Mouse (Mus musculus) forebrain, embryonic 10.5 days (tissue): ENCODE measurements around the gene Plekhg3. TPM values are rescaled to one million over a fixed set of nuclear protein-coding genes. Genes with fewer than 3 reads are reported as not detected.

Experiments used
- DNase-seq: peaks from one replicate; pipeline ENCODE4 v3.0.0-alpha.2; 2017; ENCODE audit warnings: low spot score; ENCODE audit errors: extremely low spot score
- H3K27ac ChIP-seq: fragments of 300-500 bp; sonication (generic); 2 replicates; pipeline ENCODE4 v1.5.1; 2016; ENCODE audit warnings: mild to moderate bottlenecking
- H3K27me3 ChIP-seq: fragments of 300-500 bp; sonication (generic); 2 replicates; pipeline ENCODE4 v1.6.1; 2016; ENCODE audit warnings: mild to moderate bottlenecking; ENCODE audit not compliant: poor library complexity, severe bottlenecking
- H3K36me3 ChIP-seq: fragments of 300-500 bp; sonication (generic); replicated peaks from 2 replicates; pipeline ENCODE4 v1.6.1; 2016; ENCODE audit warnings: mild to moderate bottlenecking, moderate library complexity
- H3K4me1 ChIP-seq: fragments of 300-500 bp; sonication (generic); 2 replicates; pipeline ENCODE4 v1.6.1; 2016
- H3K4me3 ChIP-seq: fragments of 300-500 bp; sonication (generic); 2 replicates; pipeline ENCODE4 v1.5.1; 2016; ENCODE audit warnings: mild to moderate bottlenecking, moderate library complexity
- H3K9me3 ChIP-seq: fragments of 300-500 bp; sonication (generic); 2 replicates; pipeline ENCODE4 v1.6.1; 2016; ENCODE audit warnings: mild to moderate bottlenecking, moderate library complexity
- WGBS: fragments of 180-500 bp; shearing (Covaris S2); methylation state at CpG from one replicate; pipeline ENCODE4 v1.1.7; 2016; 5-methylcytosine and 5-hydroxymethylcytosine counted together
- polyA plus RNA-seq: library from polyadenylated mRNA; unstranded; fragments of >200 nt; fragmentation: Nextera tagmentation; extraction: Ambion mirVana; gene quantifications from 2 replicates; pipeline ENCODE4 v1.2.1, GENCODE M21; 2016

Plekhg3 gene
- polyA plus RNA-seq, 1 experiment from 2014 or later = 2.4 TPM

- no peak overlapping the region for H3K27ac ChIP-seq
- no peaks in the 10 kb centered on the region for H3K9me3 ChIP-seq
- 85% methylated on average over 2 of the region's 2 CpGs for WGBS
- no peak for DNase-seq
- H3K36me3 ChIP-seq = no peaks in the 10 kb centered on the region
- H3K4me3 ChIP-seq = no peak overlapping the region
- peaks cover 25% of the 10 kb centered on the region for H3K4me1 ChIP-seq
- H3K27me3 ChIP-seq = peaks cover 27% of the 10 kb centered on the region; the same call in 1 of the 2 replicates
Observed at GRCm38 (mm10) chr12:76595830-76596229, 65.1 kb downstream of the Plekhg3 start.

- peak; percentile 71 for DNase-seq
- H3K4me1 ChIP-seq = peaks cover 25% of the 10 kb centered on the region
- 57% methylated on average over 15 of the region's 15 CpGs for WGBS
- no peak overlapping the region; the same call in 1 of the 2 replicates for H3K27ac ChIP-seq
- H3K9me3 ChIP-seq = no peaks in the 10 kb centered on the region
- peaks cover 27% of the 10 kb centered on the region; the same call in 1 of the 2 replicates for H3K27me3 ChIP-seq
- H3K4me3 ChIP-seq = no peak overlapping the region
- no peaks in the 10 kb centered on the region for H3K36me3 ChIP-seq
Observed at GRCm38 (mm10) chr12:76596292-76597023, 65.8 kb downstream of the Plekhg3 start.

DNA sequence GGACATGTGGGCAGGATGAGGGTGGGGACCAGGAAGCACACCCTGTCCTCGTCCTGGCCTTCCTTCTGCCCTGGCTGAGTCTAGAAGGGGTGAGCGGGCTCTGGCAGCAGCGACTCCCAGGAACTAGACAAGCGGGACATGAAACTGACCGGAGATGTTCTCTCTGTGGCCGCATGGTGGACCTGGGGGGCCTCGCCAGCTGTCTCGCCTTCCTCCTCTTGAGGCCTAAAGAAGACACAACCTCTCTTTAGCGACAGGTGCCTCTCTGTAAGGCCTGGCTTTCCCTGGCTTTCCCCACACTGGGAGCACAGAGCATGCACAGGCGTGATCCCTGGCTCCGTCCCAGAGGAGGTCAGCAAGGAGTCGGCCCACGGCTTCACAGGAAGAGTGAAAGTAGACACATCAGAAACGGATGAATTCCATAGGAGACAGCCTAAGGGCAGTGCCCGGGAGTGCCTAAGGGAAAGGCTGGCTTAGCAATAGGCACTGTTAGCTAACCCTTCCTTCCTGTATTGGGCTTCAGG, 66.9 kb downstream of the Plekhg3 start:
- no peak for DNase-seq
- Histone ChIP-seq H3K4me1 (peaks cover 25% of the 10 kb centered on the region), H3K27me3 (peaks cover 27% of the 10 kb centered on the region; the same call in 1 of the 2 replicates), H3K4me3 (no peak overlapping the region), H3K9me3 (no peaks in the 10 kb centered on the region), H3K36me3 (no peaks in the 10 kb centered on the region), H3K27ac (no peak overlapping the region)
- WGBS = 82% methylated on average over 15 of the region's 15 CpGs

DNA sequence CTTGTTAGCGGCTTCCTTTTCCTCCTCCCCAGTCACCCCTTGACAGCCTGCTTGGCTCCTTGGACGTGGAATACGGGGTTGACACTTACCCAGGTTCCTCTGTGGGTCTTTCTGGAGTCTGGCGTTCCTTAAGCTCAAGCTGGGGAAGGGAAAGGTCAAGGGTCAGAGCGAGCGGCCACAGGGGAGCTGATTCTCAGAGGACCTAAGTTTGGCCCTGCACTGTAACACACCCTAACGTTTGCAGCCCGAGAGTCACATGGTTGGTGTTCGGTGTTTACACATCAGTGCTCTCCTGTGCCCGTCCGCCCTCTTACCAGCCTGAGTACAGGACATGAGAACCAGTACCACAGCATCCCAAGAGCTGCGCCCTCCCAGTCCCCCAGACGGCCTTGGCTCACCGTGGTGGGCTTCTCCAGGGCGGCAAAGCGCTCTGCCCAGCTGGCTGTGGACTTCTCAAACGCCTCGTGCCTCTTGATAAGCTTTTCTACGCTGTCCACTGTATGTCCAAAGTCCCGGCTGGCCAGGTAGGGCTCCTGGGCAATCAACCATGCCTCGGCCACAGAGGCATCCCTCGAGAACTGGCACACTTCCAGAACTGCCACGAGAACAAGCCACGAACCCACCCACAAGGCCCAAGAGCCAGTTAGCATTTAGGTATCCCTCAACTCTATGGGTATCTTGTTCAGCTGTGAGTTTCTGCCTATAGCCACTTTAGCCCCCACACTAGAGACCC, 67.7 kb downstream of the Plekhg3 start:
- DNase-seq = no peak
- Histone ChIP-seq H3K4me3 (no peak overlapping the region), H3K4me1 (peaks cover 25% of the 10 kb centered on the region), H3K27me3 (peaks cover 19% of the 10 kb centered on the region; the same call in 1 of the 2 replicates), H3K36me3 (no peaks in the 10 kb centered on the region), H3K9me3 (no peaks in the 10 kb centered on the region), H3K27ac (no peak overlapping the region)
- 77% methylated on average over 24 of the region's 24 CpGs for WGBS

GRCm38 (mm10) chr12:76603779-76604178, 73.1 kb downstream of the Plekhg3 start:
- WGBS = 92% methylated on average over 9 of the region's 9 CpGs
- Histone ChIP-seq H3K4me3 (no peak overlapping the region), H3K27ac (no peak overlapping the region), H3K9me3 (no peaks in the 10 kb centered on the region), H3K36me3 (no peaks in the 10 kb centered on the region), H3K4me1 (0 out of 2 replicates have a peak, but pooled peaks cover 5% of the 10 kb centered on the region), H3K27me3 (peaks cover 9% of the 10 kb centered on the region; the same call in 1 of the 2 replicates)
- DNase-seq = no peak

DNA sequence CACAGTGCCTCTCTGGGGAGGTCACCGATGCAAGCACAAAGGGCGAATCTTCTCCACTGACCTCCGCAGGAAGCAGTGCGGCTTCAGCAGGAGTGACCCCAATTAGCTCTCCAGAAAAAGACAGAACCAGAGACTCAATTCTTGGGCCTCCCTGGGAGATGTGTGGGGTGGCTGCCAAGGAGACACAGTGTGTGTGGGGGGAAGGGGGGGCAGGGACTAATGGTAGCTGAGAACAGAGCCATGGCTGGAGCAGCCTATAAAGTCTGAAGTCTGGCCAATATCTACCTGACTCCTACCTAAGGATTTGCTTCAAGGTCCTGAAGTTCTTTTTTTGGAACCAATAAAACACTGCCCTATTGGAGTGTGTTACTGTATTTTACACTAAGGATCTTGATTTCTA, 73.9 kb downstream of the Plekhg3 start:
- Histone ChIP-seq H3K36me3 (no peaks in the 10 kb centered on the region), H3K27me3 (peaks cover 14% of the 10 kb centered on the region; the same call in 1 of the 2 replicates), H3K4me3 (no peak overlapping the region), H3K27ac (no peak overlapping the region), H3K9me3 (no peaks in the 10 kb centered on the region), H3K4me1 (0 out of 2 replicates have a peak, but pooled peaks cover 5% of the 10 kb centered on the region)
- no peak for DNase-seq
- 52% methylated on average over 4 of the region's 4 CpGs for WGBS

GRCm38 (mm10) chr12:76605837-76606236, 75.1 kb downstream of the Plekhg3 start:
- no peaks in the 10 kb centered on the region for H3K36me3 ChIP-seq
- 0 out of 2 replicates have a peak, but pooled peaks cover 5% of the 10 kb centered on the region for H3K4me1 ChIP-seq
- WGBS = 63% methylated on average over 3 of the region's 3 CpGs
- peaks cover 14% of the 10 kb centered on the region; the same call in 1 of the 2 replicates for H3K27me3 ChIP-seq
- H3K9me3 ChIP-seq = no peaks in the 10 kb centered on the region
- H3K4me3 ChIP-seq = no peak overlapping the region
- H3K27ac ChIP-seq = no peak overlapping the region
- no peak for DNase-seq

GRCm38 (mm10) chr12:76608241-76608640, 77.5 kb downstream of the Plekhg3 start:
- Histone ChIP-seq H3K4me1 (0 out of 2 replicates have a peak, but pooled peaks cover 5% of the 10 kb centered on the region), H3K9me3 (no peaks in the 10 kb centered on the region), H3K36me3 (no peaks in the 10 kb centered on the region), H3K27ac (no peak overlapping the region), H3K27me3 (peaks cover 14% of the 10 kb centered on the region; the same call in 1 of the 2 replicates), H3K4me3 (no peak overlapping the region)
- no peak for DNase-seq
- whole genome bisulfite sequencing = 90% methylated on average over 11 of the region's 11 CpGs

- H3K27ac ChIP-seq = no peak overlapping the region
- H3K9me3 ChIP-seq = no peaks in the 10 kb centered on the region
- no peak for DNase-seq
- H3K4me1 ChIP-seq = 0 out of 2 replicates have a peak, but pooled peaks cover 5% of the 10 kb centered on the region
- H3K36me3 ChIP-seq = no peaks in the 10 kb centered on the region
- H3K4me3 ChIP-seq = no peak overlapping the region
- peaks cover 14% of the 10 kb centered on the region; the same call in 1 of the 2 replicates for H3K27me3 ChIP-seq
- WGBS = 86% methylated on average over 15 of the region's 15 CpGs
Observed at GRCm38 (mm10) chr12:76608997-76609565, 78.4 kb downstream of the Plekhg3 start.

GRCm38 (mm10) chr12:76612621-76613020, 81.9 kb downstream of the Plekhg3 start:
- Histone ChIP-seq H3K9me3 (no peaks in the 10 kb centered on the region), H3K27ac (no peak overlapping the region), H3K36me3 (no peaks in the 10 kb centered on the region), H3K4me3 (no peak overlapping the region), H3K4me1 (peaks cover 14% of the 10 kb centered on the region), H3K27me3 (peaks cover 14% of the 10 kb centered on the region; the same call in 1 of the 2 replicates)
- no peak for DNase-seq
- WGBS = 90% methylated on average over 12 of the region's 12 CpGs

DNA sequence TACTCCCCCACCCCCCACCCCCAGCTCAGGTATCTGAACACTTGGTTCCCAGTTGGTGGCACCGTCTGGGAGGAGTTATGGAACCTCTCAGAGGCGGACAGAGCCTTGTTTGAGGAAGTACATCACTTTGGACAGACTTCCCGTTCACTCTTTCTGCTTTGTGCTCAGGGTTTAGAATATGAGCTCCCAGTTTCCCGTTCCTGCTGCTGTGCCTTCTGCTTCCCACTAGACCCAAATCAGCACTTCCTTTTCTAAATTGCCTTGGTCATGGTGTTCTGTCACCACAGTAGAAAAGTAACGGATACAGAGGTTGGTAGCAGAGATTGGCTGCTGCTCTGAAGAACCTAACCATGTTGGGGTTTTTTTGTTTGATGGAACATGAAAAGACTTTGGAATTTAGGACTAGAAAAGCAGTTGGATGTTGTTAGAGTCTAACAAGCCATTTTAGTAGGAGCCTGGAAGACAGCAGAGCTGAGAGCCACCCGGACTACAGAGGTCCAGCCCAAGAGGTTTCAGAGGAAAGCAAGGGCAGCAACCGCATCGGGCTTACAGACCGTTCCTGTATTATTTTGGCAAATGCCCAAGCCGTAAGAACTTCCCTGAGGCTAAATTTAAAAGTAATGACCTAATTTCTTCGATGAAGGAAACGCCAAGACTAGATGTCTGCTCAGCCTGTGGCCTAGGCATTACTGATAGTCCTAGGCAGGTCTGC, 84.3 kb downstream of the Plekhg3 start:
- DNase-seq = no peak
- H3K4me3 ChIP-seq = no peak overlapping the region
- no peaks in the 10 kb centered on the region for H3K27me3 ChIP-seq
- no peaks in the 10 kb centered on the region for H3K9me3 ChIP-seq
- H3K36me3 ChIP-seq = no peaks in the 10 kb centered on the region
- WGBS = 81% methylated on average over 12 of the region's 12 CpGs
- peaks cover 32% of the 10 kb centered on the region for H3K4me1 ChIP-seq
- H3K27ac ChIP-seq = 0 out of 2 replicates have a peak overlapping the region, but pooled peaks have one; percentile 13

GRCm38 (mm10) chr12:76615580-76615937, 84.9 kb downstream of the Plekhg3 start:
- no peaks in the 10 kb centered on the region for H3K9me3 ChIP-seq
- H3K27ac ChIP-seq = 0 out of 2 replicates have a peak overlapping the region, but pooled peaks have one; percentile 13
- H3K27me3 ChIP-seq = no peaks in the 10 kb centered on the region
- H3K36me3 ChIP-seq = no peaks in the 10 kb centered on the region
- no peak overlapping the region for H3K4me3 ChIP-seq
- no peak for DNase-seq
- 86% methylated on average over 4 of the region's 4 CpGs for WGBS
- H3K4me1 ChIP-seq = peaks cover 32% of the 10 kb centered on the region
